Mouse (Mus musculus): ENCODE data around the gene Dtx2. TPM values are rescaled to one million over a fixed set of nuclear protein-coding genes. Genes with fewer than 3 reads are reported as not detected.

The Dtx2 gene
- total and polyA plus RNA-seq, 3 experiments: 16.0 to 43.7 (median 20.4) TPM

DNA sequence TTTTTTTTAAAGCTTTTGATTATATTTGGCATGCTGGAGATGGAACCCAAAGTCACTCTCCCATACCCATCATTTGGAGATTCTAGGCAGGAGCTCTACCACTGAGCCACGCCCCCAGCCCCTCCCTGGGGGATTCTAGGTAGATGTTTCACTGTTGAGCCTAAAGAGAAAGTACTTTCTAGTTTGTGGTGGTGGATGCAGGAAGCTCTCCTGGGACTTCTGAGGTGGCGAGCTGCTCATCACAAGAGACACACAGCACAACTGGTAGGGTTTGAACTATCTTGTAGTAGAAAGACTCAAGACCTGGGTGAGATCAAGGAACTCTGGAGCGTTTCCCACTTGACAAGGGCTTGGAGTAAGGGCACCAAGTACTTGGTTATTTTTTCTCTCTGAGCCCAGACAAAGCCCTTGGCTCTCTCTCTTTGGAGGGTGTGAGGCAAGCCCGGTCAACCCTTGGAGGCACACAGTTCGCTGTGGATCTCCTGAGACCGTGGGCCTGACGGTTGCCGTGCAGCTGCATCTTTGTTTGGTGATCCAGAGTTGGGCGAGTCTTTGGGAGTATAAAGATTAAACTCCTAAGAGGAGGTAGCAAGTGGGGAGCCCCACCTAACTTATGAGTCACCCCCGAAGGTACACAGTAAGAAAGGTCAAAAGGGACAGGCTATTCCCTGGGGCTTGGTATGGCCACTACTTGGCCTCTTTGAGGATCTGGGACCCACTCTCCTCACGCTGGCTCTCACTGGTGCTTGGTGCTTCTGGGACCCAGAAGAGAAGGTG is 59.9 kb downstream of the Dtx2 start, which contains the start of gene Upk3bl:
TSS of gene Upk3bl (plus strand) at position 192 of the 777 bp plus-strand sequence.
- Histone ChIP-seq H3K9ac (ENCODE audit: insufficient read depth, low read depth) (no peak within 1 kb of the TSS), H3K36me3 (replicated peaks in 1 of 2; ENCODE audit: control insufficient read depth in 1 of 2, insufficient read depth in 1 of 2, low read length in 1 of 2) (no peaks in the 10 kb centered on the region), H3K79me2 (replicated peaks; ENCODE audit: control insufficient read depth, extremely low read depth, insufficient read depth, poor library complexity, severe bottlenecking) (no peaks in the 10 kb centered on the region), H3K27ac (ENCODE audit: insufficient read depth, low read depth) (no peak within 1 kb of the TSS), H3K27me3 (replicated peaks) (peaks cover 51% of the 10 kb centered on the region), H3K4me1 (ENCODE audit: control insufficient read depth in 1 of 2, insufficient read depth in 2 of 2) (peaks cover 10 to 17% of the 10 kb centered on the region in 2 experiments; a peak in 3 of 4 replicates), H3K4me2 (ENCODE audit: insufficient read depth, low read depth, poor library complexity, severe bottlenecking) (peak within 1 kb of the TSS; percentile 42; the same call in 1 of the 2 replicates), H3K9me3 (replicated peaks; ENCODE audit: low read length) (peaks cover 2% of the 10 kb centered on the region), H3K4me3 (replicated peaks in 1 of 3; ENCODE audit: low read depth in 2 of 3, low read length in 2 of 3, poor library complexity in 1 of 3) (no peak within 1 kb of the TSS)
- dilution Hi-C loops (cut with MboI; ENCODE audit: extremely low pct_ligation_motif_present, extremely low pct_unique_long_range_greater_than_20kb, low sequenced_read_pairs) (no loop called here), in situ Hi-C loops (cut with MboI; ENCODE audit: low pct_ligation_motif_present, low pct_unique_long_range_greater_than_20kb, low sequenced_read_pairs) (loop anchor here (5.0 kb wide), 1 partner anchor 72 kb away; the partner anchor contains the start of gene Zp3)
- peak; percentile 79 for DNase-seq (ENCODE audit: extremely low read depth)
- TF ChIP-seq EP300 (IDR thresholded peaks at IDR 0.05; ENCODE audit: low read length): 0 out of 2 replicates have a peak, but pooled peaks have one; percentile 19
- TF ChIP-seq JUND (conservative IDR thresholded peaks at IDR 0.05; ENCODE audit: low read depth, low read length): no peak

DNA sequence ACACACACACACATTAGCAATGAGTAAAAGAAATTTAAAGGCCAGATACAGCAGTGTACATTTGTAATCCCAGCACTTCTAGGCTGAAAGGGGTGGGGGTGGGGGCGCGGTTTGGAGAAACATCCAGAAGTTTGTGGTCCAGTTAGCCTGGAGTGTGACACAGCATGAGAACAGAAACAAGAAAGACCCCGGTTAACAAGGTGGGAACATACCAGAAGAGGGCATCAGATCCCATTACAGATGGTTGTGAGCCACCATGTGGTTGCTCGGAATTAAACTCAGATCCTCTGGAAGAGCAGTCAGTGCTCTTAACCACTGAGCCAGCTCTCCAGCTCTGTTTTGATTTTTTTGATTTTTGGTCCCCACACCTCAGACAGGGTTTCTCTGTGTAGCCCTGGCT is 61.5 kb downstream of the Dtx2 start:
- Histone ChIP-seq H3K27ac (ENCODE audit: insufficient read depth, low read depth) (no peak overlapping the region), H3K4me1 (ENCODE audit: control insufficient read depth in 1 of 2, insufficient read depth in 2 of 2) (peaks cover 10 to 17% of the 10 kb centered on the region in 2 experiments; a peak in 3 of 4 replicates), H3K4me2 (ENCODE audit: insufficient read depth, low read depth, poor library complexity, severe bottlenecking) (no peak overlapping the region), H3K9me3 (replicated peaks; ENCODE audit: low read length) (peaks cover 2% of the 10 kb centered on the region), H3K9ac (ENCODE audit: insufficient read depth, low read depth) (no peak overlapping the region), H3K79me2 (replicated peaks; ENCODE audit: control insufficient read depth, extremely low read depth, insufficient read depth, poor library complexity, severe bottlenecking) (no peaks in the 10 kb centered on the region), H3K4me3 (replicated peaks in 1 of 3; ENCODE audit: low read depth in 2 of 3, low read length in 2 of 3, poor library complexity in 1 of 3) (no peak overlapping the region), H3K27me3 (replicated peaks) (peaks cover 56% of the 10 kb centered on the region), H3K36me3 (replicated peaks in 1 of 2; ENCODE audit: control insufficient read depth in 1 of 2, insufficient read depth in 1 of 2, low read length in 1 of 2) (no peaks in the 10 kb centered on the region)
- DNase-seq (ENCODE audit: extremely low read depth): no peak
- in situ Hi-C loops (cut with MboI; ENCODE audit: low pct_ligation_motif_present, low pct_unique_long_range_greater_than_20kb, low sequenced_read_pairs) (loop anchor here (5.0 kb wide), 1 partner anchor 74 kb away; the partner anchor contains the start of gene Zp3), dilution Hi-C loops (cut with MboI; ENCODE audit: extremely low pct_ligation_motif_present, extremely low pct_unique_long_range_greater_than_20kb, low sequenced_read_pairs) (no loop called here)
- no peak for TF ChIP-seq CHD2 (IDR thresholded peaks at IDR 0.05; ENCODE audit: low read length)
- TF ChIP-seq MXI1 (IDR thresholded peaks at IDR 0.05; ENCODE audit: low read depth, low read length): no peak
- TF ChIP-seq CTCF (conservative IDR thresholded peaks at IDR 0.05 in 1 of 2, IDR thresholded peaks at IDR 0.05 in 1 of 2; ENCODE audit: low read depth in 2 of 2, low read length in 2 of 2): peak in 1 of 2 experiments; percentile 43; a peak in 2 of 4 replicates

DNA sequence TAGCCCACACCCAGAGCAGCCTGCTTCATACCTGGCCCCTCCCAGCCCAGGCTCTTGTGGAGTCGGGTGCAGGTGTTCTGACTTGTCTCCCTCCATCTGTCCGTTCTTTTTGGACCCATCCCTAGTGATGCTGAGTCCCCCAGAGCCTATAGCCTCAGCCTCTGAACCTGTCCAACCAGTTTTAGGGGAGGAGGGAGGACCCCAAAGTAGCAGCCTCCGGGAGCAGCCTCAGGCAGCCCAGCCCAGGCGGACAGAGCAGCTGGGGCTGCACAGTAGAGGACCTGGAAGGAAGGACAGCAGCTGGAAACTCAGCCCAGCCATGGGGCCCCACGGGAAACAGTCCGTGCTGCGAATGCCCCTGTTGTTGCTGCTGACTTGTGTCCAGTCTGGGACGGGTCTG is 62.5 kb downstream of the Dtx2 start:
- H3K36me3 ChIP-seq (replicated peaks in 1 of 2; ENCODE audit: control insufficient read depth in 1 of 2, insufficient read depth in 1 of 2, low read length in 1 of 2): no peaks in the 10 kb centered on the region
- H3K9ac ChIP-seq (ENCODE audit: insufficient read depth, low read depth): no peak overlapping the region
- DNase-seq (ENCODE audit: extremely low read depth): no peak
- TF ChIP-seq GABPA (IDR thresholded peaks at IDR 0.05; ENCODE audit: insufficient replicate concordance, low read depth, low read length) (no peak), CTCF (conservative IDR thresholded peaks at IDR 0.05 in 1 of 2, IDR thresholded peaks at IDR 0.05 in 1 of 2; ENCODE audit: low read depth in 2 of 2, low read length in 2 of 2) (no peak), ELF1 (IDR thresholded peaks at IDR 0.05; ENCODE audit: low read depth, low read length) (no peak), TBP (conservative IDR thresholded peaks at IDR 0.05; ENCODE audit: low read depth, low read length) (no peak), EP300 (IDR thresholded peaks at IDR 0.05; ENCODE audit: low read length) (no peak), MAX (IDR thresholded peaks at IDR 0.05; ENCODE audit: low read length) (no peak), HCFC1 (IDR thresholded peaks at IDR 0.05; ENCODE audit: low read depth, low read length) (no peak), BHLHE40 (IDR thresholded peaks at IDR 0.05; ENCODE audit: low read depth, low read length) (no peak), MEF2A (IDR thresholded peaks at IDR 0.05; ENCODE audit: borderline replicate concordance, low read depth, low read length) (no peak), SMC3 (IDR thresholded peaks at IDR 0.05; ENCODE audit: low read depth, low read length) (no peak), ZC3H11A (IDR thresholded peaks at IDR 0.05; ENCODE audit: low read depth, low read length) (no peak), SIN3A (IDR thresholded peaks at IDR 0.05; ENCODE audit: low read length) (no peak), MAZ (IDR thresholded peaks at IDR 0.05; ENCODE audit: low read depth, low read length) (no peak)
- peaks cover 54% of the 10 kb centered on the region for H3K27me3 ChIP-seq (replicated peaks)
- no peak overlapping the region for H3K27ac ChIP-seq (ENCODE audit: insufficient read depth, low read depth)
- H3K4me3 ChIP-seq (replicated peaks in 1 of 3; ENCODE audit: low read depth in 2 of 3, low read length in 2 of 3, poor library complexity in 1 of 3): no peak overlapping the region
- peaks cover 2% of the 10 kb centered on the region for H3K9me3 ChIP-seq (replicated peaks; ENCODE audit: low read length)
- no peak overlapping the region for H3K4me2 ChIP-seq (ENCODE audit: insufficient read depth, low read depth, poor library complexity, severe bottlenecking)
- in situ Hi-C loops (cut with MboI; ENCODE audit: low pct_ligation_motif_present, low pct_unique_long_range_greater_than_20kb, low sequenced_read_pairs) (loop anchor here (5.0 kb wide), 1 partner anchor 75 kb away; the partner anchor contains the start of gene Zp3), dilution Hi-C loops (cut with MboI; ENCODE audit: extremely low pct_ligation_motif_present, extremely low pct_unique_long_range_greater_than_20kb, low sequenced_read_pairs) (no loop called here)
- no peaks in the 10 kb centered on the region for H3K79me2 ChIP-seq (replicated peaks; ENCODE audit: control insufficient read depth, extremely low read depth, insufficient read depth, poor library complexity, severe bottlenecking)
- peaks cover 10 to 23% of the 10 kb centered on the region in 2 experiments; a peak in 3 of 4 replicates for H3K4me1 ChIP-seq (ENCODE audit: control insufficient read depth in 1 of 2, insufficient read depth in 2 of 2)

Data from CH12.LX (cell line).